Mouse (Mus musculus) E14TG2a.4 (cell line): ENCODE results near the gene Snx7.

Experiments
- CTCF ChIP-seq: conservative IDR thresholded peaks from 2 replicates; pipeline ENCODE4 v1.5.1; 2014; ENCODE audit warnings: low read length
- NANOG ChIP-seq: IDR thresholded peaks from 2 replicates; pipeline ENCODE4 v1.6.1; 2014; ENCODE audit warnings: borderline replicate concordance, low read length, mixed read lengths

GRCm38 (mm10) chr3:117791273-117791672 lies 77.5 kb downstream of the Snx7 start:
- TF ChIP-seq CTCF (no peak), NANOG (no peak)
